Mouse (Mus musculus): ENCODE measurements around the gene Tanc1.

Gene Tanc1

GRCm38 (mm10) chr2:59881404-59881803 is 269.6 kb downstream of the Tanc1 start:
- no peak for DNase-seq (ENCODE audit: low read depth, low spot score)

GRCm38 (mm10) chr2:59881831-59882741 is 270.2 kb downstream of the Tanc1 start, which contains the start of gene Wdsub1:
Gene Wdsub1 (minus strand): TSS chr2:59882591.
- DNase-seq (ENCODE audit: low read depth, low spot score), result peak; percentile 92

GRCm38 (mm10) chr2:59882742-59883281 is 271.0 kb downstream of the Tanc1 start:
- no peak for DNase-seq (ENCODE audit: low read depth, low spot score)

GRCm38 (mm10) chr2:59889699-59890098 is 277.9 kb downstream of the Tanc1 start:
- peak; percentile 25 for DNase-seq (ENCODE audit: low read depth, low spot score)
